Mouse (Mus musculus): ENCODE results near the gene Grb14. TPM values are rescaled to one million over a fixed set of nuclear protein-coding genes. Genes with fewer than 3 reads are reported as not detected.

Grb14 gene
- total and polyA plus RNA-seq, 3 experiments = not detected

- Histone ChIP-seq H3K9ac (ENCODE audit: control insufficient read depth, low read depth, low read length, poor library complexity, severe bottlenecking) (no peak overlapping the region), H3K9me3 (replicated peaks; ENCODE audit: insufficient read depth, low read length) (no peaks in the 10 kb centered on the region), H3K27ac (ENCODE audit: control insufficient read depth, low read depth, low read length) (no peak overlapping the region), H3K4me1 (ENCODE audit: control insufficient read depth in 1 of 2, insufficient read depth in 2 of 2, low read length in 2 of 2) (no peaks in the 10 kb centered on the region), H3K36me3 (ENCODE audit: control insufficient read depth in 1 of 2, insufficient read depth in 2 of 2, low read length in 2 of 2) (no peaks in the 10 kb centered on the region), H3K4me3 (ENCODE audit: control insufficient read depth in 1 of 2, insufficient read depth in 1 of 2, low read depth in 2 of 2, low read length in 2 of 2) (no peak overlapping the region), H3K27me3 (ENCODE audit: control insufficient read depth in 1 of 2, insufficient read depth in 2 of 2, low read length in 2 of 2) (no peaks in the 10 kb centered on the region), H3K79me2 (ENCODE audit: control insufficient read depth, insufficient read depth, low read length, poor library complexity) (no peaks in the 10 kb centered on the region)
- TF ChIP-seq UBTF (IDR thresholded peaks at IDR 0.05; ENCODE audit: borderline replicate concordance, insufficient read depth, low read depth, low read length) = no peak
- no peak for TF ChIP-seq USF2 (IDR thresholded peaks at IDR 0.05; ENCODE audit: borderline replicate concordance in 1 of 2, insufficient read depth in 1 of 2, low read depth in 1 of 2, low read length in 2 of 2)
- no peak for DNase-seq (ENCODE audit: low read depth, low spot score)
These were observed 63.4 kb downstream of the Grb14 start for GRCm38 (mm10) chr2:64961381-64961780.

- no peaks in the 10 kb centered on the region for H3K36me3 ChIP-seq (ENCODE audit: control insufficient read depth in 1 of 2, insufficient read depth in 2 of 2, low read length in 2 of 2)
- H3K79me2 ChIP-seq (ENCODE audit: control insufficient read depth, insufficient read depth, low read length, poor library complexity) = no peaks in the 10 kb centered on the region
- no peak overlapping the region for H3K27ac ChIP-seq (ENCODE audit: control insufficient read depth, low read depth, low read length)
- TF ChIP-seq KAT2A (conservative IDR thresholded peaks at IDR 0.05; ENCODE audit: low read depth, low read length) (no peak), MYC (IDR thresholded peaks at IDR 0.05; ENCODE audit: low read depth, low read length) (no peak), CHD1 (IDR thresholded peaks at IDR 0.05; ENCODE audit: low read depth, low read length) (no peak), GATA1 (IDR thresholded peaks at IDR 0.05; ENCODE audit: low read depth, low read length) (no peak), ZC3H11A (IDR thresholded peaks at IDR 0.05; ENCODE audit: low read depth, low read length) (no peak), BHLHE40 (IDR thresholded peaks at IDR 0.05; ENCODE audit: borderline replicate concordance, low read depth, low read length) (no peak), SMC3 (IDR thresholded peaks at IDR 0.05; ENCODE audit: low read depth, low read length) (no peak), E2F4 (IDR thresholded peaks at IDR 0.05; ENCODE audit: borderline replicate concordance, low read depth, low read length) (no peak), ZNF384 (IDR thresholded peaks at IDR 0.05; ENCODE audit: low read depth, low read length) (no peak), CTCF (IDR thresholded peaks at IDR 0.05 in 2 of 3, conservative IDR thresholded peaks at IDR 0.05 in 1 of 3; ENCODE audit: control insufficient read depth in 1 of 3, insufficient read depth in 1 of 3, low read depth in 2 of 3, low read length in 3 of 3, poor library complexity in 1 of 3, severe bottlenecking in 1 of 3) (no peak)
- H3K27me3 ChIP-seq (ENCODE audit: control insufficient read depth in 1 of 2, insufficient read depth in 2 of 2, low read length in 2 of 2) = no peaks in the 10 kb centered on the region
- no peaks in the 10 kb centered on the region for H3K4me1 ChIP-seq (ENCODE audit: control insufficient read depth in 1 of 2, insufficient read depth in 2 of 2, low read length in 2 of 2)
- H3K9ac ChIP-seq (ENCODE audit: control insufficient read depth, low read depth, low read length, poor library complexity, severe bottlenecking) = no peak overlapping the region
- no peak for DNase-seq (ENCODE audit: low read depth, low spot score)
- H3K4me3 ChIP-seq (ENCODE audit: control insufficient read depth in 1 of 2, insufficient read depth in 1 of 2, low read depth in 2 of 2, low read length in 2 of 2) = no peak overlapping the region
- H3K9me3 ChIP-seq (replicated peaks; ENCODE audit: insufficient read depth, low read length) = no peaks in the 10 kb centered on the region
These were observed 65.1 kb downstream of the Grb14 start for GRCm38 (mm10) chr2:64959657-64960056.

- Histone ChIP-seq H3K4me3 (ENCODE audit: control insufficient read depth in 1 of 2, insufficient read depth in 1 of 2, low read depth in 2 of 2, low read length in 2 of 2) (no peak overlapping the region), H3K4me1 (ENCODE audit: control insufficient read depth in 1 of 2, insufficient read depth in 2 of 2, low read length in 2 of 2) (no peaks in the 10 kb centered on the region)
- no peak for TF ChIP-seq TBP (IDR thresholded peaks at IDR 0.05; ENCODE audit: low read depth, low read length)
- no peak for TF ChIP-seq CHD1 (IDR thresholded peaks at IDR 0.05; ENCODE audit: low read depth, low read length)
- TF ChIP-seq POLR2AphosphoS5 (IDR thresholded peaks at IDR 0.05; ENCODE audit: borderline replicate concordance, low read depth, low read length) = no peak
- TF ChIP-seq ZMIZ1 (IDR thresholded peaks at IDR 0.05; ENCODE audit: low read depth, low read length) = no peak
- no peak for TF ChIP-seq MYC (IDR thresholded peaks at IDR 0.05; ENCODE audit: low read depth, low read length)
- no peak for TF ChIP-seq UBTF (IDR thresholded peaks at IDR 0.05; ENCODE audit: borderline replicate concordance, insufficient read depth, low read depth, low read length)
- TF ChIP-seq POLR2A (IDR thresholded peaks at IDR 0.05; ENCODE audit: control insufficient read depth in 1 of 2, insufficient read depth in 1 of 2, low read depth in 1 of 2, low read length in 2 of 2, poor library complexity in 1 of 2) = no peak
- no peak for TF ChIP-seq JUND (IDR thresholded peaks at IDR 0.05; ENCODE audit: low read depth, low read length)
- no peak for TF ChIP-seq SIN3A (IDR thresholded peaks at IDR 0.05; ENCODE audit: low read length)
- no peak for TF ChIP-seq RCOR1 (IDR thresholded peaks at IDR 0.05; ENCODE audit: low read depth, low read length)
These were observed 69.3 kb downstream of the Grb14 start for GRCm38 (mm10) chr2:64955441-64955840.

More at GRCm38 (mm10) chr2:64955441-64955840, 69.3 kb downstream of the Grb14 start:
- H3K9me3 ChIP-seq (replicated peaks; ENCODE audit: insufficient read depth, low read length) = no peaks in the 10 kb centered on the region
- H3K79me2 ChIP-seq (ENCODE audit: control insufficient read depth, insufficient read depth, low read length, poor library complexity) = no peaks in the 10 kb centered on the region
- no peaks in the 10 kb centered on the region for H3K27me3 ChIP-seq (ENCODE audit: control insufficient read depth in 1 of 2, insufficient read depth in 2 of 2, low read length in 2 of 2)
- no peak for DNase-seq (ENCODE audit: low read depth, low spot score)
- no peak overlapping the region for H3K27ac ChIP-seq (ENCODE audit: control insufficient read depth, low read depth, low read length)
- no peaks in the 10 kb centered on the region for H3K36me3 ChIP-seq (ENCODE audit: control insufficient read depth in 1 of 2, insufficient read depth in 2 of 2, low read length in 2 of 2)
- no peak overlapping the region for H3K9ac ChIP-seq (ENCODE audit: control insufficient read depth, low read depth, low read length, poor library complexity, severe bottlenecking)

Data from MEL (cell line).